Mouse (Mus musculus): ENCODE data around the gene Myo1b. TPM values are rescaled to one million over a fixed set of nuclear protein-coding genes. Genes with fewer than 3 reads are reported as not detected.

The Myo1b gene
- polyA plus RNA-seq, 1 experiment: 2.6 TPM

DNA sequence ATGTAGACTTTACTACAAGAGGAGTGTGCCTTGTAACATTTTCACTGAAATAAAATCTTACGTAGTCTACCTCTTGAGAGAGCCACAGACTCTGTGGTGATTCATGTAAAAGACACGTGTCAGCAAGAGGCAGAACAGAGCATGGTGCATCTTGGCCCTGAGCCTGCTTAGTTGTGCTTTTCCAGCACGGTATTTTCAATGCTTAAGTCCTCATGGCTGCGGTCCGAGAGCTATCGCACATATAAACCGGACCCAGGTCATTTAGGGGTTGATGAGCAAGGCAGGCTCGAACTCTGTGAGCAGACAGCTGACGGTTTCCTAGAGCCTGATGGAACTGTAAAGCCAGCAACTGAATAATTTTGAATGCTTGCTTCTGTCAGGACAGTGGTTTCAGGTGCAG, 86.5 kb downstream of the Myo1b start:
- Histone ChIP-seq H3K4me1 (ENCODE audit: control insufficient read depth, insufficient read depth, insufficient read length, low read length) (no peaks in the 10 kb centered on the region), H3K4me3 (ENCODE audit: low read depth, low read length) (no peak overlapping the region), H3K27me3 (ENCODE audit: control insufficient read depth, insufficient read depth, low read length) (no peaks in the 10 kb centered on the region), H3K36me3 (ENCODE audit: control insufficient read depth, insufficient read depth, low read length) (0 out of 2 replicates have a peak, but pooled peaks cover 2% of the 10 kb centered on the region), H3K27ac (ENCODE audit: insufficient read depth, low read depth, low read length) (no peak overlapping the region)
- WGBS: 81% methylated on average over 9 of the region's 9 CpGs
- no peak for TF ChIP-seq CTCF (IDR thresholded peaks at IDR 0.05; ENCODE audit: extremely low read depth, insufficient read length, insufficient replicate concordance, low read depth, low read length)
- no peak for TF ChIP-seq POLR2A (IDR thresholded peaks at IDR 0.05; ENCODE audit: low read depth, low read length)

- 80% methylated on average over 4 of the region's 4 CpGs for WGBS
- TF ChIP-seq CTCF (IDR thresholded peaks at IDR 0.05; ENCODE audit: extremely low read depth, insufficient read length, insufficient replicate concordance, low read depth, low read length): no peak
- TF ChIP-seq POLR2A (IDR thresholded peaks at IDR 0.05; ENCODE audit: low read depth, low read length): no peak
- Histone ChIP-seq H3K36me3 (ENCODE audit: control insufficient read depth, insufficient read depth, low read length) (no peaks in the 10 kb centered on the region), H3K4me3 (ENCODE audit: low read depth, low read length) (no peak overlapping the region), H3K27ac (ENCODE audit: insufficient read depth, low read depth, low read length) (no peak overlapping the region), H3K27me3 (ENCODE audit: control insufficient read depth, insufficient read depth, low read length) (no peaks in the 10 kb centered on the region), H3K4me1 (ENCODE audit: control insufficient read depth, insufficient read depth, insufficient read length, low read length) (no peaks in the 10 kb centered on the region)
These were observed 93.3 kb downstream of the Myo1b start for GRCm38 (mm10) chr1:51822531-51822930.

- H3K4me1 ChIP-seq (ENCODE audit: control insufficient read depth, insufficient read depth, insufficient read length, low read length): no peaks in the 10 kb centered on the region
- TF ChIP-seq POLR2A (IDR thresholded peaks at IDR 0.05; ENCODE audit: low read depth, low read length): no peak
- TF ChIP-seq CTCF (IDR thresholded peaks at IDR 0.05; ENCODE audit: extremely low read depth, insufficient read length, insufficient replicate concordance, low read depth, low read length): no peak
- H3K27me3 ChIP-seq (ENCODE audit: control insufficient read depth, insufficient read depth, low read length): no peaks in the 10 kb centered on the region
- no peak overlapping the region for H3K27ac ChIP-seq (ENCODE audit: insufficient read depth, low read depth, low read length)
- H3K36me3 ChIP-seq (ENCODE audit: control insufficient read depth, insufficient read depth, low read length): no peaks in the 10 kb centered on the region
- WGBS: 78% methylated on average over 13 of the region's 13 CpGs
- H3K4me3 ChIP-seq (ENCODE audit: low read depth, low read length): no peak overlapping the region
These were observed 94.0 kb downstream of the Myo1b start for GRCm38 (mm10) chr1:51821701-51822495.

GRCm38 (mm10) chr1:51820520-51820919, 95.4 kb downstream of the Myo1b start:
- 81% methylated on average over 6 of the region's 6 CpGs for WGBS
- H3K27me3 ChIP-seq (ENCODE audit: control insufficient read depth, insufficient read depth, low read length): no peaks in the 10 kb centered on the region
- no peaks in the 10 kb centered on the region for H3K4me1 ChIP-seq (ENCODE audit: control insufficient read depth, insufficient read depth, insufficient read length, low read length)
- TF ChIP-seq POLR2A (IDR thresholded peaks at IDR 0.05; ENCODE audit: low read depth, low read length) (no peak), CTCF (IDR thresholded peaks at IDR 0.05; ENCODE audit: extremely low read depth, insufficient read length, insufficient replicate concordance, low read depth, low read length) (no peak)
- H3K4me3 ChIP-seq (ENCODE audit: low read depth, low read length): no peak overlapping the region
- no peak overlapping the region for H3K27ac ChIP-seq (ENCODE audit: insufficient read depth, low read depth, low read length)
- no peaks in the 10 kb centered on the region for H3K36me3 ChIP-seq (ENCODE audit: control insufficient read depth, insufficient read depth, low read length)

DNA sequence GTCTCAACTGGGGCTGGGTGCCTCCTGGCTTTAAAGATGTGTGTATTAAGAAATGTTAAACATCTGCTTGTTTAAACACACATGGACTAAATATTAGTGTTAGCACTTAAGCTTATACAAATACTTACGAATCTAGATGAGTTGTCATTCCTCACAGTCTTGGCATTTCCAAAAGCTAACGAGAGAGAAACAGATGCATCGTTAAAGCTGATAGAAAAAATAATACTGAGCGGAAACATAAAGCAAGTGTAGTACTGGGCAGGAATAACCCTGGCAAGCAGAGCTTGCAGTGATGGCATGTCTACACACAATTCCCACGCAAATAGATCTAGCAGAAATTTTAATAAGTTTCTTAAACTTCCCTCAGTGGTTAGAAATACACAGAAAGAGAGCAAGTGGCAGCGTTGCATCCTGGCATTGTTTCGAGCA, 95.8 kb downstream of the Myo1b start:
- WGBS: 74% methylated on average over 7 of the region's 7 CpGs
- H3K36me3 ChIP-seq (ENCODE audit: control insufficient read depth, insufficient read depth, low read length): no peaks in the 10 kb centered on the region
- H3K27ac ChIP-seq (ENCODE audit: insufficient read depth, low read depth, low read length): no peak overlapping the region
- H3K27me3 ChIP-seq (ENCODE audit: control insufficient read depth, insufficient read depth, low read length): no peaks in the 10 kb centered on the region
- H3K4me1 ChIP-seq (ENCODE audit: control insufficient read depth, insufficient read depth, insufficient read length, low read length): no peaks in the 10 kb centered on the region
- no peak overlapping the region for H3K4me3 ChIP-seq (ENCODE audit: low read depth, low read length)
- no peak for TF ChIP-seq POLR2A (IDR thresholded peaks at IDR 0.05; ENCODE audit: low read depth, low read length)
- no peak for TF ChIP-seq CTCF (IDR thresholded peaks at IDR 0.05; ENCODE audit: extremely low read depth, insufficient read length, insufficient replicate concordance, low read depth, low read length)

- H3K27ac ChIP-seq (ENCODE audit: insufficient read depth, low read depth, low read length): no peak overlapping the region
- H3K27me3 ChIP-seq (ENCODE audit: control insufficient read depth, insufficient read depth, low read length): no peaks in the 10 kb centered on the region
- 62% methylated on average over 1 of the region's 1 CpGs for WGBS
- H3K4me3 ChIP-seq (ENCODE audit: low read depth, low read length): no peak overlapping the region
- no peaks in the 10 kb centered on the region for H3K4me1 ChIP-seq (ENCODE audit: control insufficient read depth, insufficient read depth, insufficient read length, low read length)
- no peaks in the 10 kb centered on the region for H3K36me3 ChIP-seq (ENCODE audit: control insufficient read depth, insufficient read depth, low read length)
- no peak for TF ChIP-seq CTCF (IDR thresholded peaks at IDR 0.05; ENCODE audit: extremely low read depth, insufficient read length, insufficient replicate concordance, low read depth, low read length)
- TF ChIP-seq POLR2A (IDR thresholded peaks at IDR 0.05; ENCODE audit: low read depth, low read length): no peak
These were observed 100.2 kb downstream of the Myo1b start for GRCm38 (mm10) chr1:51815636-51816035.

DNA sequence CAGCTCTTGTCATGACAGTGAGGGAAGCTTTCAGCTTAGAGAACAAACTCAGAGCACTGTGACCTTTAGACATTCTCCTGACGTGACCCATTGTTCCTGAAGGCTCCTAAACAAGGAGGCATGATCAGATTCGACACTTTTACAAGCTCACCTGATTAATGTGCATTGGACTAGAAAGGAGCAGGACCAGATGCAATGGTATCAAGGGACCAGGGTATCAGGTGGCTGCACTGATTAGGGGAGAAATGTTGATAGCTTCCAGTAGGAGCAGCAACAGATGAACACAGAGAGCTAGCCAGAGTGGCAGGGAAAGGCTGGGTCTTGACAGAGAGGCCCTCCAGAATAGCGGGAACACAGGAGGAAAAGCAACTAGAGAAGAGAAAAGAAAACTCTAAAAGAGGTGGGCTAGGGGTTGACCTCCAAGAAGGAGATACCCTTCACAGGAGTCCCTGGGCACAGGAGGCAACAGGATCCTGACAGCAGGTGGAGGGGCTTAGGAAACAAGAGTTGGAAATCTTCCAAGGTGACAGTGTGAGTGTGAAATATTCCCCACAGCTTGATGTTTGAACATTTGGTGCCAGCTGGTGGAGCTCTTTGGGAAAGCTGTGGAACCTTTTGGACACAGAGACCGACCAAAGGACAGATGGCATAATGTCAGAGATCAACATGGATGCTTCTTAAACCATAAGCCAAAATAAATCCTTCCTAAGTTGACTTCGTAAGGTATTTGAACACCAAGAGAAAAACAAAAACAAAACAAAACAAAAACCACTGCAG, 100.8 kb downstream of the Myo1b start:
- WGBS: 58% methylated on average over 5 of the region's 5 CpGs
- no peak overlapping the region for H3K27ac ChIP-seq (ENCODE audit: insufficient read depth, low read depth, low read length)
- no peaks in the 10 kb centered on the region for H3K27me3 ChIP-seq (ENCODE audit: control insufficient read depth, insufficient read depth, low read length)
- H3K4me3 ChIP-seq (ENCODE audit: low read depth, low read length): no peak overlapping the region
- H3K4me1 ChIP-seq (ENCODE audit: control insufficient read depth, insufficient read depth, insufficient read length, low read length): no peaks in the 10 kb centered on the region
- TF ChIP-seq CTCF (IDR thresholded peaks at IDR 0.05; ENCODE audit: extremely low read depth, insufficient read length, insufficient replicate concordance, low read depth, low read length): no peak
- TF ChIP-seq POLR2A (IDR thresholded peaks at IDR 0.05; ENCODE audit: low read depth, low read length): no peak
- no peaks in the 10 kb centered on the region for H3K36me3 ChIP-seq (ENCODE audit: control insufficient read depth, insufficient read depth, low read length)
